Mouse (Mus musculus) adrenal gland, adult 10 weeks (tissue): ENCODE measurements around the gene Spa17. TPM values are rescaled to one million over a fixed set of nuclear protein-coding genes. Genes with fewer than 3 reads are reported as not detected.

Experiments used
- polyA plus RNA-seq: library from polyadenylated mRNA; stranded (reverse); fragments of 350-450 nt; fragmentation: Illumina TruSeq; extraction: RNeasy Lipid Tissue Mini Kit (QIAGEN cat#74804); gene quantifications from one replicate; pipeline ENCODE4 v1.2.3, GENCODE M21; 2014; ENCODE audit warnings: low read depth, low replicate concordance

The Spa17 gene
- polyA plus RNA-seq = 20.2 TPM

DNA sequence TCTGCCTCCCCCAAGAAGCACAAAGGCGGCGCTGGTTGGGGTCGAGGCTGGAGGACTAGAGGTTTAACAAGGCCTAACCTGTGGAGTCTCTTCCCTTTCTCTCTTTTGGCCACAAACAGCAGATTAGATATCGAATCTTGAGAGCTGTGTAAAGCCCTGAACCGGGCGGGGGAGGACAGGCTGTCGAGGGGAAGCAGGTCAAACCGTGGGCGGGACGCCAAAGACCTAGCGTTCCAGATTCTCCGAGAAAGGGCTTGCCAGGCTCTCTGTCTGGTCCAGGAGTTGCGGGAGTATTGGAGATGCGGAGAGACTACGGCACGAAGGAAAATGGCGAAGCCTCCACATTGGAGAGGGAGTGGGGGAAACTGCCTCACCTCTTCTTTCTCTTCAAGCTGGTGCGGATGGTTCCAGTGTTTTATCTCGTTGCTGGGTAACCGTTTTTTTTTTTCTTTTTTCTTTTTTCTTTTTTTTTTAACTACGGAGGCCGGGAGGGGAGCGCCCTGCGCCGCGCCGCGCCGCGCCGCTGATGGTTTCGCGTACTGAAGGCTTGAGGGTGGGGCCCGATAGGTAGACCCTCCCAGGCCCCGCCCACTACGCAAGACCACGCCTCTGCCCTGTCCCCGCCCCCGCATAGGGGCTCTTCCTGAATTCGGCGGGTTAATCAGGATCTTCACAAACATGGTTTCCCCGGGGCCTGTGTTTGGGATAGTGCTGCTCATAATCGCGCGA is at the start of gene Spa17:
TSS of gene Spa17 (minus strand) at position 541 of the 729 bp plus-strand sequence.

DNA sequence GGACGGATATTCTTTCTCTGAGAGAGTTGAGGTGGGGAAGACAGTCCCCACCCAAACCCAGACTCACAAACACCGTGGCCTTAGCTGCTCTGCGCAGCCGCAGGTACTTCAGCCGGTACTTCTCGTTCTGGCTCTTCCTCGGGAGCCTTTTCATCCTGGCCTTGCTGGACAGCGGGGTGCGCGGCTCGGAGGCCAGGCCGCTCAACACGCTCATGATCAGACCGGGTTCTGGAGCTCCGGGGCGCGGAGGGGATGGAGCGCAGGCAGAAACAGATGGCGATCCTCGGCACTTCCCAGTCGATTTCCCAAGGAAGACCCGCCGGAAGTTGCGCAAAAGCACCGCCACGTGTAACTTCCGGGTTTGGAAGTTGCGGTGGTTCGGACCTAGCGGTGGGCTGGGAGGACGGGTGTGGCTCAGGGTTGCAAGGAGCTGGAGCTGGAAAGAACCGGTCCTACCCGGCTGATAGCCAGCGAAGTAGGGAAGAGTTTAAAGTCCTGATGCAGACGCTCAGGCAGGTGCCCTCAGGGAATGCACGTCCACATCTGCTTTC is 43.5 kb upstream of the Spa17 start, which contains the start of gene Tbrg1:
TSS of gene Tbrg1 (minus strand) at position 382 of the 551 bp plus-strand sequence.

DNA sequence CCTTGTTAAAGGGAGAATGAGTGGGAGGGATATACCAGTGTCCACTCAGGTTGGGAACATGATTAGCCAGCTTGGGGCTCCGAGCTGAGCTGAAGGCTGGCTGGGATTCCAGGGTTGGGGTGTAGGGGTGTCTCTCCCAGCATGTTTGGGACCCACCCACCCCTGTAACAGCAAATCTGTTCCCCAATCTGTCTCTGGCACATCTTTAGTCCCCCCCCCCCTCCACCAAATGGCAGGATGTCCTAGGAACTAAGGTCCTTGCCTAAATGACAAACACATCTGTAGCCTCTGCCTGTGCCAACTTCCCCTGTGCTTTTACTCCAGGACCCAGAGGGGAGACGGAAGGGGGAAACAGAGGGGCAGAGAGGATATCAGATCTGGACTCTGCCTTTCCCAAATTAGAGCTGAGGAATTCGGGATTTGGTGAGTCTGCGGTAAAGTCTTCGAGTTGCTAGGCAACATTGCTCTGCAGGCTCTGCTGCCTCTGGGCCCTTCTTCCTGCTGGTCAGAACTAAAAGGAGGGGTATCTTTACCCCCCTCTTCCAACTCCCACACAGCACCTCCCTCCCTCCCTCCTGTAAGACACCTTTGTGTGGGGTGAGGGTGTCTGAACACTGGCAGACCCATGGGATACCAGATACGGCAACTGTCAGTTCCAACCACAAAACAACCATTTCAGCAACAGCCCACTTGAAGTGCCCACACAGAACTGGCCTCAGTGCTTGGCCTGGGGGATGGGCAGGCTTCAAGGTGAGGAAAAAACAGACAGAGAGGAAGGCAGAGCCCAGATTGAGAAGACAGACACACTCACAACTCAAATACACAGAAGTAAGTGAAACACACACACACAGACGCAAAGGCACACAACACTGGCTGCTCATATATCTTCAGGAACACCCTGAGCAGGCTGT is 58.4 kb downstream of the Spa17 start, which contains the start of gene Siae:
TSS of gene Siae (plus strand) at position 861 of the 911 bp plus-strand sequence.

Other genes with a start within 250 kb of the Spa17 start
- not detected for gene Hepacam, start 246.4 kb downstream of the Spa17 start, polyA plus RNA-seq
- 3.8 TPM for gene Robo4, start 211.8 kb downstream of the Spa17 start, polyA plus RNA-seq
- gene Robo3, start 180.5 kb downstream of the Spa17 start, polyA plus RNA-seq = not detected
- gene Msantd2, start 124.4 kb downstream of the Spa17 start, polyA plus RNA-seq = 32.6 TPM
- 6.1 TPM for gene Esam, start 85.6 kb downstream of the Spa17 start, polyA plus RNA-seq
- gene Vsig2, start 74.5 kb downstream of the Spa17 start, polyA plus RNA-seq = 1.9 TPM
- not detected for gene Nrgn, start 60.8 kb downstream of the Spa17 start, polyA plus RNA-seq
- gene Siae, start 58.0 kb downstream of the Spa17 start, polyA plus RNA-seq = 36.4 TPM
- 23.7 TPM for gene Tbrg1, start 43.6 kb upstream of the Spa17 start, polyA plus RNA-seq
- gene Panx3, start 55.5 kb upstream of the Spa17 start, polyA plus RNA-seq = 0.35 TPM
- not detected for gene Olfr160, start 102.5 kb upstream of the Spa17 start, polyA plus RNA-seq
- not detected for gene Olfr874, start 131.4 kb upstream of the Spa17 start, polyA plus RNA-seq
- gene Olfr875, start 158.1 kb upstream of the Spa17 start, polyA plus RNA-seq = not detected
- gene Olfr876, start 189.3 kb upstream of the Spa17 start, polyA plus RNA-seq = not detected
- 0.87 TPM for gene Olfr877, start 240.5 kb upstream of the Spa17 start, polyA plus RNA-seq